Mouse (Mus musculus): ENCODE measurements at regions not wholly inside any gene's neighbourhood (a gene's known extent, or its start where the extent isn't known, plus 50 kb on each side); places are given as distances from the start of the nearest gene placed in this dataset.

- TF ChIP-seq GATA1 (IDR thresholded peaks at IDR 0.05; ENCODE audit: low read length) = no peak
- no peak for TF ChIP-seq TAL1 (IDR thresholded peaks at IDR 0.05; ENCODE audit: low read length)
These were observed 235.2 kb downstream of the Kcnrg start for GRCm38 (mm10) chr14:61842476-61842875.

All from erythroblast, embryonic 14.5 days (primary cell).